ENCODE assay signal across 9 mouse cellular contexts in the genomic region with DNA sequence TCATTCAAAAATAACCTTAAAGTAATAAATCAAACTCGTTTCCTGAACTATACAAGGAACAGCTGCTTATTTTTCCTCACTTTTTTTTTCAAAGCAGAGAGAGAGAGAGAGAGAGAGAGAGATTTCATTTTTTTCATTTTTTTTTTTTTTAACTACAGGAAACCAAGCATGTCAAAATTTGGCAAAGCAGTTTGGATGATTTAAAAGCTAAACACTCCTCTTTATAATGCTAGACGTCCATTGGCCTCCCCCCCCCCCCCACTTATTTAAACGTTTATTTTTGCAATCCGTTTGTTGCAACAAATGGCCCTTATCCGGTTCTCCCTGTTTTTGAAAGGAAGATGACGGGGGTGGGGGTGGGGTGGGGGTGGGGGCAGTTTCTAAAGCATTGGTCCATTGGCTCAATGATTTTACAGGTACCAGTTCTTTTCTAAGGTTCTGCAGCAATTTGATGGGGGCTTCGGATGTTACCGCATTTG. TPM values are rescaled to one million over a fixed set of nuclear protein-coding genes. Genes with fewer than 3 reads are reported as not detected.
A peak's percentile ranks its signal among the peaks of the same experiment; 100 is the strongest.
DNase-seq lines count a peak whose midpoint lies in the region; ATAC-seq and TF ChIP-seq lines count a peak whose summit lies in the region.
"Had no signal": no experiment of that assay in that cellular context is flagged by ENCODE, and none has a peak within 500 bp of the region (broad histone marks: within the 10 kb centered on the region; RNA-seq: fewer than 3 reads in every experiment).

No protein-coding gene starts in this region.

- H3K9me3 ChIP-seq in stomach, embryonic 14.5 days (ENCODE audit: control insufficient read depth, low read depth, low read length): no peaks in the 10 kb centered on the region
- no peaks in the 10 kb centered on the region for H3K9me3 ChIP-seq in stomach, postnatal 0 days (ENCODE audit: control insufficient read depth, low read length)
- no peaks in the 10 kb centered on the region for H3K9me3 ChIP-seq in liver, embryonic 12.5 days (replicated peaks)

- ATAC-seq in stomach, embryonic 14.5 days (ENCODE audit: insufficient number of reproducible peaks, insufficient read depth, low FRiP score, low read depth): no peak
- ATAC-seq in stomach, postnatal 0 days (ENCODE audit: low FRiP score, low TSS enrichment): no peak
- ATAC-seq in liver, embryonic 12.5 days: no peak

- peaks cover 27% of the 10 kb centered on the region for H3K4me1 ChIP-seq in stomach, embryonic 14.5 days (ENCODE audit: control insufficient read depth, insufficient read depth, low read length)
- no peaks in the 10 kb centered on the region for H3K4me1 ChIP-seq in stomach, postnatal 0 days (replicated peaks; ENCODE audit: control insufficient read depth, insufficient read depth)
- no peaks in the 10 kb centered on the region; the same call in 1 of the 2 replicates for H3K4me1 ChIP-seq in liver, embryonic 12.5 days

- 4% methylated on average over 8 of the region's 8 CpGs for WGBS in stomach, embryonic 14.5 days
- WGBS in stomach, postnatal 0 days: 13% methylated on average over 8 of the region's 8 CpGs
- WGBS in liver, embryonic 12.5 days (ENCODE audit: insufficient replicate concordance): 11% methylated on average over 8 of the region's 8 CpGs

- no peaks in the 10 kb centered on the region for H3K36me3 ChIP-seq in stomach, embryonic 14.5 days (ENCODE audit: control insufficient read depth, insufficient read depth, low read length)
- H3K36me3 ChIP-seq in stomach, postnatal 0 days (ENCODE audit: control insufficient read depth, insufficient read depth, low read length): no peaks in the 10 kb centered on the region
- no peaks in the 10 kb centered on the region for H3K36me3 ChIP-seq in liver, embryonic 12.5 days

- no peak overlapping the region for H3K9ac ChIP-seq in stomach, embryonic 14.5 days (replicated peaks; ENCODE audit: low read depth, low read length)
- no peak overlapping the region for H3K9ac ChIP-seq in stomach, postnatal 0 days (ENCODE audit: low read length)
- no peak overlapping the region for H3K9ac ChIP-seq in liver, embryonic 12.5 days

- H3K4me3 ChIP-seq in stomach, embryonic 14.5 days (ENCODE audit: low read depth, low read length): no peak overlapping the region
- no peak overlapping the region for H3K4me3 ChIP-seq in stomach, postnatal 0 days (ENCODE audit: low read depth, low read length)
- no peak overlapping the region for H3K4me3 ChIP-seq in liver, embryonic 12.5 days

- peak overlapping the region; percentile 18; the same call in 1 of the 2 replicates for H3K4me2 ChIP-seq in stomach, embryonic 14.5 days (replicated peaks; ENCODE audit: low read depth, low read length)
- no peak overlapping the region for H3K4me2 ChIP-seq in stomach, postnatal 0 days (replicated peaks; ENCODE audit: low read depth)
- H3K4me2 ChIP-seq in liver, embryonic 12.5 days: peak overlapping the region; percentile 27; the same call in 1 of the 2 replicates

- no peaks in the 10 kb centered on the region for H3K27me3 ChIP-seq in stomach, embryonic 14.5 days (ENCODE audit: control insufficient read depth, insufficient read depth, low read length)
- no peaks in the 10 kb centered on the region for H3K27me3 ChIP-seq in stomach, postnatal 0 days (ENCODE audit: control insufficient read depth, insufficient read depth, low read length)
- H3K27me3 ChIP-seq in liver, embryonic 12.5 days (replicated peaks): peaks cover 10% of the 10 kb centered on the region; the same call in 1 of the 2 replicates

- TF ChIP-seq EP300 in stomach, postnatal 0 days (optimal IDR thresholded peaks at IDR 0.05): no peak

- no peak overlapping the region for H3K27ac ChIP-seq in stomach, embryonic 14.5 days (ENCODE audit: low read length)
- H3K27ac ChIP-seq in stomach, postnatal 0 days (replicated peaks): no peak overlapping the region
- no peak overlapping the region for H3K27ac ChIP-seq in liver, embryonic 12.5 days

- no peak for TF ChIP-seq CTCF in stomach, postnatal 0 days (IDR thresholded peaks at IDR 0.05; ENCODE audit: low read depth)

- peak; percentile 40 for DNase-seq in embryo, embryonic 10.5 days (ENCODE audit: low spot score)
- no peak for DNase-seq in embryo, embryonic 10 days (ENCODE audit: low spot score)
- DNase-seq in stomach, postnatal 0 days (ENCODE audit: low spot score): no peak
- DNase-seq in layer of hippocampus, postnatal 10 days (ENCODE audit: low spot score in 2 of 2): no peak
- DNase-seq in thymus, postnatal 36 days: no peak
- DNase-seq in frontal cortex, postnatal 25 days (ENCODE audit: low spot score in 2 of 2): no peak
- DNase-seq: cerebellum, adult 9-10 months had no signal

RNA-seq across cellular contexts. Expression of a gene that starts 24.6 kb away (rescaled TPM):
- polyA plus RNA-seq in stomach, embryonic 14.5 days (2014; fragmentation: Nextera tagmentation; extraction: Ambion mirVana): 65.1 and 65.5 TPM in 2 replicates
- polyA plus RNA-seq in stomach, postnatal 0 days (2015; fragmentation: Nextera tagmentation; extraction: Ambion mirVana): 45.8 and 49.2 TPM in 2 replicates
- 6.6 and 7.1 TPM in 2 replicates for polyA plus RNA-seq in liver, embryonic 12.5 days (2016; fragmentation: Nextera tagmentation; extraction: Ambion mirVana)
- total RNA-seq in layer of hippocampus, postnatal 10 days (2021): 10 to 100 TPM; 70.6 to 72.6 TPM
